Mouse (Mus musculus) heart, embryonic 13.5 days (tissue): ENCODE measurements at regions not wholly inside any gene's neighbourhood (a gene's known extent, or its start where the extent isn't known, plus 50 kb on each side); places are given as distances from the start of the nearest gene placed in this dataset.

Source experiments
- ATAC-seq: fragments of 200-750 bp; cut with Nextera tagmentation; 2 replicates; pipeline ENCODE4 v1.8.0; 2017; ENCODE audit warnings: moderate TSS enrichment; ENCODE audit not compliant: insufficient number of reproducible peaks, low FRiP score, low TSS enrichment; ENCODE audit errors: extremely low read depth
- H3K27ac ChIP-seq: fragments of 300-500 bp; sonication (generic); replicated peaks from 2 replicates; pipeline ENCODE4 v1.5.1; 2015; ENCODE audit warnings: moderate library complexity, mild to moderate bottlenecking, inconsistent platforms
- H3K27me3 ChIP-seq: fragments of 300-500 bp; sonication (generic); replicated peaks from 2 replicates; pipeline ENCODE4 v1.6.1; 2015; ENCODE audit warnings: mild to moderate bottlenecking, inconsistent platforms
- H3K36me3 ChIP-seq: fragments of 300-500 bp; sonication (generic); 2 replicates; pipeline ENCODE4 v1.6.1; 2015; ENCODE audit warnings: mild to moderate bottlenecking, inconsistent platforms
- H3K4me1 ChIP-seq: fragments of 300-500 bp; sonication (generic); 2 replicates; pipeline ENCODE4 v1.6.1; 2015; ENCODE audit warnings: inconsistent platforms
- H3K4me2 ChIP-seq: fragments of 300-500 bp; sonication (generic); 2 replicates; pipeline ENCODE4 v1.6.1; 2015; ENCODE audit warnings: inconsistent platforms, mild to moderate bottlenecking, moderate library complexity
- H3K4me3 ChIP-seq: fragments of 300-500 bp; sonication (generic); 2 replicates; pipeline ENCODE4 v1.5.1; 2015; ENCODE audit warnings: moderate library complexity, mild to moderate bottlenecking, inconsistent platforms
- H3K9ac ChIP-seq: fragments of 300-500 bp; sonication (generic); 2 replicates; pipeline ENCODE4 v1.6.1; 2015; ENCODE audit warnings: inconsistent platforms, mild to moderate bottlenecking, moderate library complexity
- H3K9me3 ChIP-seq: fragments of 300-500 bp; sonication (generic); 2 replicates; pipeline ENCODE4 v1.6.1; 2016; ENCODE audit warnings: inconsistent platforms
- WGBS: fragments of 180-500 bp; shearing (Covaris S2); methylation state at CpG from one replicate; pipeline ENCODE4 v1.1.7; 2015; ENCODE audit warnings: mixed read lengths; 5-methylcytosine and 5-hydroxymethylcytosine counted together

GRCm38 (mm10) chr10:111609889-111610288 is 103.8 kb downstream of the Phlda1 start:
- 82% methylated on average over 2 of the region's 2 CpGs for WGBS
- H3K27me3 ChIP-seq: no peaks in the 10 kb centered on the region
- H3K4me2 ChIP-seq: no peak overlapping the region
- no peak overlapping the region for H3K9ac ChIP-seq
- H3K36me3 ChIP-seq: no peaks in the 10 kb centered on the region
- no peaks in the 10 kb centered on the region for H3K4me1 ChIP-seq
- H3K4me3 ChIP-seq: no peak overlapping the region
- ATAC-seq: no peak
- H3K27ac ChIP-seq: no peak overlapping the region
- no peaks in the 10 kb centered on the region for H3K9me3 ChIP-seq

- WGBS: 71% methylated on average over 11 of the region's 11 CpGs
- ATAC-seq: no peak
- Histone ChIP-seq H3K4me1 (peaks cover 6% of the 10 kb centered on the region; the same call in 1 of the 2 replicates), H3K4me3 (no peak overlapping the region), H3K27ac (no peak overlapping the region), H3K4me2 (no peak overlapping the region), H3K27me3 (no peaks in the 10 kb centered on the region), H3K9ac (no peak overlapping the region), H3K36me3 (no peaks in the 10 kb centered on the region), H3K9me3 (no peaks in the 10 kb centered on the region)
These were observed 113.7 kb downstream of the Phlda1 start for GRCm38 (mm10) chr10:111619627-111620270.

GRCm38 (mm10) chr10:111620927-111621676 is 115.0 kb downstream of the Phlda1 start:
- no peaks in the 10 kb centered on the region for H3K36me3 ChIP-seq
- 71% methylated on average over 11 of the region's 11 CpGs for WGBS
- no peak for ATAC-seq
- H3K4me1 ChIP-seq: peaks cover 6% of the 10 kb centered on the region; the same call in 1 of the 2 replicates
- no peak overlapping the region for H3K4me2 ChIP-seq
- H3K4me3 ChIP-seq: no peak overlapping the region
- no peak overlapping the region for H3K9ac ChIP-seq
- H3K27me3 ChIP-seq: no peaks in the 10 kb centered on the region
- no peak overlapping the region for H3K27ac ChIP-seq
- H3K9me3 ChIP-seq: no peaks in the 10 kb centered on the region

- Histone ChIP-seq H3K36me3 (no peaks in the 10 kb centered on the region), H3K27ac (no peak overlapping the region), H3K9ac (no peak overlapping the region), H3K27me3 (no peaks in the 10 kb centered on the region), H3K4me2 (no peak overlapping the region), H3K9me3 (no peaks in the 10 kb centered on the region), H3K4me3 (no peak overlapping the region), H3K4me1 (peaks cover 6% of the 10 kb centered on the region; the same call in 1 of the 2 replicates)
- 50% methylated on average over 4 of the region's 4 CpGs for WGBS
- ATAC-seq: no peak
These were observed 116.7 kb downstream of the Phlda1 start for GRCm38 (mm10) chr10:111622789-111623188.

- 68% methylated on average over 2 of the region's 2 CpGs for WGBS
- no peaks in the 10 kb centered on the region for H3K36me3 ChIP-seq
- H3K4me1 ChIP-seq: peaks cover 6% of the 10 kb centered on the region; the same call in 1 of the 2 replicates
- H3K27ac ChIP-seq: no peak overlapping the region
- no peaks in the 10 kb centered on the region for H3K9me3 ChIP-seq
- no peak overlapping the region for H3K9ac ChIP-seq
- H3K4me3 ChIP-seq: no peak overlapping the region
- no peaks in the 10 kb centered on the region for H3K27me3 ChIP-seq
- ATAC-seq: no peak
- H3K4me2 ChIP-seq: no peak overlapping the region
These were observed 117.9 kb downstream of the Phlda1 start for GRCm38 (mm10) chr10:111624021-111624420.

GRCm38 (mm10) chr10:111624624-111625023 is 118.5 kb downstream of the Phlda1 start:
- H3K9me3 ChIP-seq: no peaks in the 10 kb centered on the region
- WGBS: 57% methylated on average over 7 of the region's 7 CpGs
- peaks cover 6% of the 10 kb centered on the region; the same call in 1 of the 2 replicates for H3K4me1 ChIP-seq
- no peak overlapping the region for H3K9ac ChIP-seq
- no peak for ATAC-seq
- no peaks in the 10 kb centered on the region for H3K36me3 ChIP-seq
- no peaks in the 10 kb centered on the region for H3K27me3 ChIP-seq
- no peak overlapping the region for H3K4me3 ChIP-seq
- H3K27ac ChIP-seq: no peak overlapping the region
- H3K4me2 ChIP-seq: no peak overlapping the region

GRCm38 (mm10) chr10:111625573-111625972 is 119.5 kb downstream of the Phlda1 start:
- no peaks in the 10 kb centered on the region for H3K9me3 ChIP-seq
- peaks cover 6% of the 10 kb centered on the region; the same call in 1 of the 2 replicates for H3K4me1 ChIP-seq
- no peak overlapping the region for H3K4me2 ChIP-seq
- no peak overlapping the region for H3K4me3 ChIP-seq
- no peaks in the 10 kb centered on the region for H3K27me3 ChIP-seq
- H3K9ac ChIP-seq: no peak overlapping the region
- H3K27ac ChIP-seq: no peak overlapping the region
- H3K36me3 ChIP-seq: no peaks in the 10 kb centered on the region
- ATAC-seq: no peak
- 92% methylated on average over 11 of the region's 11 CpGs for WGBS

- Histone ChIP-seq H3K4me2 (no peak overlapping the region), H3K9me3 (no peaks in the 10 kb centered on the region), H3K27me3 (no peaks in the 10 kb centered on the region), H3K27ac (no peak overlapping the region), H3K36me3 (no peaks in the 10 kb centered on the region), H3K4me1 (peaks cover 6% of the 10 kb centered on the region; the same call in 1 of the 2 replicates), H3K9ac (no peak overlapping the region), H3K4me3 (no peak overlapping the region)
- WGBS: 83% methylated on average over 6 of the region's 6 CpGs
- no peak for ATAC-seq
These were observed 119.9 kb downstream of the Phlda1 start for GRCm38 (mm10) chr10:111626009-111626408.

- no peaks in the 10 kb centered on the region for H3K9me3 ChIP-seq
- no peak overlapping the region for H3K4me2 ChIP-seq
- no peak overlapping the region for H3K4me3 ChIP-seq
- no peaks in the 10 kb centered on the region for H3K36me3 ChIP-seq
- no peak overlapping the region for H3K9ac ChIP-seq
- 58% methylated on average over 14 of the region's 14 CpGs for WGBS
- no peak overlapping the region for H3K27ac ChIP-seq
- no peaks in the 10 kb centered on the region for H3K27me3 ChIP-seq
- ATAC-seq: no peak
- no peaks in the 10 kb centered on the region for H3K4me1 ChIP-seq
These were observed 130.2 kb downstream of the Phlda1 start for GRCm38 (mm10) chr10:111636283-111636682.

- Histone ChIP-seq H3K9me3 (no peaks in the 10 kb centered on the region), H3K4me1 (no peaks in the 10 kb centered on the region), H3K27me3 (no peaks in the 10 kb centered on the region), H3K27ac (no peak overlapping the region), H3K4me2 (no peak overlapping the region), H3K9ac (no peak overlapping the region), H3K36me3 (no peaks in the 10 kb centered on the region), H3K4me3 (no peak overlapping the region)
- WGBS: 87% methylated on average over 12 of the region's 12 CpGs
- ATAC-seq: no peak
These were observed 131.1 kb downstream of the Phlda1 start for GRCm38 (mm10) chr10:111637084-111637735.

- no peak overlapping the region for H3K27ac ChIP-seq
These were observed 133.8 kb downstream of the Phlda1 start for GRCm38 (mm10) chr10:111639866-111640265.

More at GRCm38 (mm10) chr10:111639866-111640265, 133.8 kb downstream of the Phlda1 start:
- Histone ChIP-seq H3K9ac (no peak overlapping the region), H3K4me3 (no peak overlapping the region), H3K27me3 (no peaks in the 10 kb centered on the region), H3K4me2 (no peak overlapping the region), H3K9me3 (no peaks in the 10 kb centered on the region), H3K4me1 (no peaks in the 10 kb centered on the region), H3K36me3 (no peaks in the 10 kb centered on the region)
- WGBS: 87% methylated on average over 7 of the region's 7 CpGs
- ATAC-seq: no peak
